9 mouse cellular contexts compared by ENCODE assay signal in genomic region chr12:40133573-40134271, GRCm38 (mm10). TPM values are rescaled to one million over a fixed set of nuclear protein-coding genes. Genes with fewer than 3 reads are reported as not detected.
A peak's percentile ranks its signal among the peaks of the same experiment; 100 is the strongest.
DNase-seq lines count a peak whose midpoint lies in the region; ATAC-seq lines count a peak whose summit lies in the region.
"Had no signal": no experiment of that assay in that cellular context is flagged by ENCODE, and none has a peak within 500 bp of the region (broad histone marks: within the 10 kb centered on the region; RNA-seq: fewer than 3 reads in every experiment).

Gene Scin (minus strand): TSS chr12:40134228.

- H3K27me3 ChIP-seq in forebrain, embryonic 11.5 days (ENCODE audit: control insufficient read depth, insufficient read depth, low read length) = peaks cover 15% of the 10 kb centered on the region
- peaks cover 41% of the 10 kb centered on the region for H3K27me3 ChIP-seq in liver, embryonic 12.5 days (replicated peaks)
- H3K27me3 ChIP-seq in neural tube, embryonic 12.5 days (replicated peaks) = peaks cover 22% of the 10 kb centered on the region

- 0 out of 2 replicates have a peak, but pooled peaks have one; percentile 31 for ATAC-seq in cerebellum, adult (ENCODE audit: insufficient number of reproducible peaks, low FRiP score, low TSS enrichment)
- ATAC-seq in forebrain, embryonic 11.5 days (replicated peaks; ENCODE audit: low FRiP score) = peak; percentile 65
- no peak for ATAC-seq in liver, embryonic 12.5 days
- ATAC-seq in neural tube, embryonic 12.5 days (ENCODE audit: low FRiP score, low read depth) = peak; percentile 66

- H3K4me1 ChIP-seq in forebrain, embryonic 11.5 days (replicated peaks; ENCODE audit: control insufficient read depth, insufficient read depth, low read length) = peaks cover 6% of the 10 kb centered on the region; the same call in 1 of the 2 replicates
- H3K4me1 ChIP-seq in liver, embryonic 12.5 days = 0 out of 2 replicates have a peak, but pooled peaks cover 8% of the 10 kb centered on the region
- H3K4me1 ChIP-seq in neural tube, embryonic 12.5 days = peaks cover 12% of the 10 kb centered on the region

- H3K9me3 ChIP-seq in forebrain, embryonic 11.5 days (ENCODE audit: control insufficient read depth, low read length) = no peaks in the 10 kb centered on the region
- H3K9me3 ChIP-seq in liver, embryonic 12.5 days (replicated peaks) = no peaks in the 10 kb centered on the region
- H3K9me3 ChIP-seq in neural tube, embryonic 12.5 days = no peaks in the 10 kb centered on the region

- H3K36me3 ChIP-seq in forebrain, embryonic 11.5 days (ENCODE audit: control insufficient read depth, insufficient read depth, low read length) = no peaks in the 10 kb centered on the region
- H3K36me3 ChIP-seq in liver, embryonic 12.5 days = no peaks in the 10 kb centered on the region
- no peaks in the 10 kb centered on the region for H3K36me3 ChIP-seq in neural tube, embryonic 12.5 days

- DNase-seq in cerebellum, adult 11 months = no peak
- peak; percentile 52 for DNase-seq in Muller cell, postnatal 12 days (ENCODE audit: inconsistent ontology term)
- DNase-seq in forebrain, embryonic 11.5 days (ENCODE audit: low spot score) = peak; percentile 66
- DNase-seq in induced T-regulatory cell, adult 2 months (ENCODE audit: low read depth) = peak; percentile 26
- DNase-seq in left cerebral cortex, adult 8-10 months (ENCODE audit: low spot score in 2 of 2) = no peak

- under 1% methylated on average over 39 of the region's 39 CpGs for WGBS in forebrain, embryonic 11.5 days
- WGBS in liver, embryonic 12.5 days (ENCODE audit: insufficient replicate concordance) = 4% methylated on average over 39 of the region's 39 CpGs
- WGBS in neural tube, embryonic 12.5 days = 2% methylated on average over 39 of the region's 39 CpGs

- H3K4me3 ChIP-seq in forebrain, embryonic 11.5 days (ENCODE audit: low read depth, low read length) = peak within 1 kb of the TSS; percentile 38
- H3K4me3 ChIP-seq in liver, embryonic 12.5 days = peak within 1 kb of the TSS; percentile 37
- H3K4me3 ChIP-seq in neural tube, embryonic 12.5 days = peak within 1 kb of the TSS; percentile 35

- H3K27ac ChIP-seq in forebrain, embryonic 11.5 days (ENCODE audit: low read depth, low read length) = no peak within 1 kb of the TSS
- H3K27ac ChIP-seq in liver, embryonic 12.5 days = no peak within 1 kb of the TSS
- no peak within 1 kb of the TSS for H3K27ac ChIP-seq in neural tube, embryonic 12.5 days

- H3K9ac ChIP-seq in forebrain, embryonic 11.5 days (ENCODE audit: low read length) = peak within 1 kb of the TSS; percentile 41
- H3K9ac ChIP-seq in liver, embryonic 12.5 days = no peak within 1 kb of the TSS
- no peak within 1 kb of the TSS for H3K9ac ChIP-seq in neural tube, embryonic 12.5 days

- H3K4me2 ChIP-seq in forebrain, embryonic 11.5 days (ENCODE audit: low read depth, low read length, severe bottlenecking) = peak within 1 kb of the TSS; percentile 80
- H3K4me2 ChIP-seq in liver, embryonic 12.5 days = peak within 1 kb of the TSS; percentile 60
- peak within 1 kb of the TSS; percentile 84 for H3K4me2 ChIP-seq in neural tube, embryonic 12.5 days (replicated peaks)

RNA-seq across cellular contexts. Expression of gene Scin, which starts in this region (rescaled TPM):
- polyA plus RNA-seq in forebrain, embryonic 11.5 days (2014; fragmentation: Nextera tagmentation; extraction: Ambion mirVana) = 0.13 TPM in 1 of 2 replicates, not detected in the other
- polyA plus RNA-seq in liver, embryonic 12.5 days (2016; fragmentation: Nextera tagmentation; extraction: Ambion mirVana) = 0.22 and 0.43 TPM in 2 replicates
- 0.29 and 0.82 TPM in 2 replicates for polyA plus RNA-seq in neural tube, embryonic 12.5 days (2016; fragmentation: Nextera tagmentation; extraction: Ambion mirVana)
- under 1 TPM in 3 of 4 experiments, not detected in 1; 0.15 to 0.46 (median 0.27) TPM for total RNA-seq in left cerebral cortex, adult 8-10 months (2022)
- polyA plus RNA-seq: C2C12 had no signal

Comparison
In these comparisons a context has a peak if more than half of its experiments do, and no peak if none do; other contexts are left out.
1. Peak in DNase-seq, ATAC-seq, H3K4me3 ChIP-seq, H3K9ac ChIP-seq and H3K4me2 ChIP-seq in forebrain, embryonic 11.5 days; RNA of the gene not detected or under 1 TPM.
2. Peak in ATAC-seq, H3K4me3 ChIP-seq and H3K4me2 ChIP-seq in neural tube, embryonic 12.5 days; RNA of the gene not detected or under 1 TPM.
3. DNase-seq: peak in Muller cell, postnatal 12 days (single experiment) and induced T-regulatory cell, adult 2 months (single experiment); none in cerebellum, adult 11 months (single experiment) and left cerebral cortex, adult 8-10 months (0 of 2).
4. Peak in every context shown above with its lines, with median percentiles within 50 percentile points of each other: H3K4me2 ChIP-seq and H3K4me3 ChIP-seq.